Mouse (Mus musculus): Measurements from ENCODE around the gene Cby3. TPM values are rescaled to one million over a fixed set of nuclear protein-coding genes. Genes with fewer than 3 reads are reported as not detected.
A peak's percentile ranks its signal among the peaks of the same experiment; 100 is the strongest.
"Not testable (repeated sequence)": the region's sequence is repeated elsewhere in the genome, so short reads cannot be mapped to it uniquely, and the experiment has no call there.

Gene Cby3
- polyA plus RNA-seq, 1 experiment, result not detected

GRCm38 (mm10) chr11:50354851-50355250 lies 589 bp downstream of the Cby3 start:
- peaks cover 34% of the 10 kb centered on the region for H3K27me3 ChIP-seq (ENCODE audit: control insufficient read depth, insufficient read depth, insufficient read length)
- H3ac ChIP-seq (ENCODE audit: control insufficient read depth, insufficient read length), result no peak overlapping the region
- no peak overlapping the region for H3K4me3 ChIP-seq
- no peak overlapping the region for H3K4me2 ChIP-seq (ENCODE audit: low read depth)
- TF ChIP-seq E2F4 (IDR thresholded peaks at IDR 0.05; ENCODE audit: insufficient read depth), result no peak
- no peak for TF ChIP-seq CEBPB (IDR thresholded peaks at IDR 0.05; ENCODE audit: insufficient read depth, poor library complexity, severe bottlenecking)
- TF ChIP-seq POLR2A (IDR thresholded peaks at IDR 0.05; ENCODE audit: insufficient read length, low read depth), result no peak
- TF ChIP-seq MYOG (IDR thresholded peaks at IDR 0.05; ENCODE audit: control insufficient read depth in 1 of 3, insufficient read depth in 1 of 3, insufficient read length in 2 of 3, low read depth in 2 of 3), result no peak
- TF ChIP-seq MYOD1 (IDR thresholded peaks at IDR 0.05; ENCODE audit: control insufficient read depth in 1 of 3, insufficient read length in 2 of 3, low read depth in 2 of 3), result no peak
- no peaks in the 10 kb centered on the region for H3K36me3 ChIP-seq (ENCODE audit: control insufficient read depth, insufficient read depth)
- H3K79me2 ChIP-seq (ENCODE audit: control insufficient read depth, insufficient read depth), result no peaks in the 10 kb centered on the region

- no peak for TF ChIP-seq TCF12 (IDR thresholded peaks at IDR 0.05; ENCODE audit: insufficient read depth, poor library complexity, severe bottlenecking)
- no peak for TF ChIP-seq SRF (IDR thresholded peaks at IDR 0.05; ENCODE audit: control insufficient read depth, insufficient read length, low read depth)
- TF ChIP-seq REST (IDR thresholded peaks at IDR 0.05; ENCODE audit: insufficient read depth, insufficient read length), result no peak
- no peak for TF ChIP-seq POLR2A (IDR thresholded peaks at IDR 0.05; ENCODE audit: insufficient read length, low read depth)
- TF ChIP-seq TCF3 (IDR thresholded peaks at IDR 0.05; ENCODE audit: insufficient read length, low read depth), result no peak
- no peak for TF ChIP-seq MYOG (IDR thresholded peaks at IDR 0.05; ENCODE audit: control insufficient read depth in 1 of 3, insufficient read depth in 1 of 3, insufficient read length in 2 of 3, low read depth in 2 of 3)
- TF ChIP-seq CEBPB (IDR thresholded peaks at IDR 0.05; ENCODE audit: insufficient read depth, poor library complexity, severe bottlenecking), result no peak
- TF ChIP-seq POLR2AphosphoS2 (IDR thresholded peaks at IDR 0.05; ENCODE audit: insufficient read length, low read depth), result no peak
- no peak for TF ChIP-seq E2F4 (IDR thresholded peaks at IDR 0.05; ENCODE audit: insufficient read depth)
- no peak for TF ChIP-seq MYOD1 (IDR thresholded peaks at IDR 0.05; ENCODE audit: control insufficient read depth in 1 of 3, insufficient read length in 2 of 3, low read depth in 2 of 3)
These were observed 1.1 kb downstream of the Cby3 start for GRCm38 (mm10) chr11:50355395-50355794.

GRCm38 (mm10) chr11:50358950-50359861 lies 4.9 kb downstream of the Cby3 start:
- Histone ChIP-seq H3ac (ENCODE audit: control insufficient read depth, insufficient read length) (no peak overlapping the region), H3K27me3 (ENCODE audit: control insufficient read depth, insufficient read depth, insufficient read length) (peaks cover 34% of the 10 kb centered on the region), H3K36me3 (ENCODE audit: control insufficient read depth, insufficient read depth) (no peaks in the 10 kb centered on the region), H3K4me3 (no peak overlapping the region), H3K4me2 (ENCODE audit: low read depth) (peak overlapping the region; percentile 58), H3K79me2 (ENCODE audit: control insufficient read depth, insufficient read depth) (no peaks in the 10 kb centered on the region)
- TF ChIP-seq REST (IDR thresholded peaks at IDR 0.05; ENCODE audit: insufficient read depth, insufficient read length) (no peak), TCF12 (IDR thresholded peaks at IDR 0.05; ENCODE audit: insufficient read depth, poor library complexity, severe bottlenecking) (no peak), MAX (IDR thresholded peaks at IDR 0.05; ENCODE audit: low read depth) (no peak), USF1 (IDR thresholded peaks at IDR 0.05; ENCODE audit: low read depth) (no peak), MYOD1 (IDR thresholded peaks at IDR 0.05; ENCODE audit: control insufficient read depth in 1 of 3, insufficient read length in 2 of 3, low read depth in 2 of 3) (no peak), E2F4 (IDR thresholded peaks at IDR 0.05; ENCODE audit: insufficient read depth) (no peak)

More at GRCm38 (mm10) chr11:50355395-50355794, 1.1 kb downstream of the Cby3 start:
- Histone ChIP-seq H3K4me2 (ENCODE audit: low read depth) (no peak overlapping the region), H3K36me3 (ENCODE audit: control insufficient read depth, insufficient read depth) (no peaks in the 10 kb centered on the region), H3ac (ENCODE audit: control insufficient read depth, insufficient read length) (no peak overlapping the region), H3K27me3 (ENCODE audit: control insufficient read depth, insufficient read depth, insufficient read length) (peaks cover 34% of the 10 kb centered on the region), H3K4me3 (no peak overlapping the region), H3K79me2 (ENCODE audit: control insufficient read depth, insufficient read depth) (no peaks in the 10 kb centered on the region)

- H3K4me2 ChIP-seq (ENCODE audit: low read depth); H3K79me2 ChIP-seq (ENCODE audit: control insufficient read depth, insufficient read depth); H3ac ChIP-seq (ENCODE audit: control insufficient read depth, insufficient read length); H3K4me3 ChIP-seq; H3K36me3 ChIP-seq (ENCODE audit: control insufficient read depth, insufficient read depth): not testable (repeated sequence)
- peaks cover 29% of the 10 kb centered on the region for H3K27me3 ChIP-seq (ENCODE audit: control insufficient read depth, insufficient read depth, insufficient read length)
These were observed 7.0 kb downstream of the Cby3 start for GRCm38 (mm10) chr11:50361282-50361681.

GRCm38 (mm10) chr11:50364548-50364947 lies 10.3 kb downstream of the Cby3 start:
- no peak overlapping the region for H3K4me2 ChIP-seq (ENCODE audit: low read depth)
- H3K27me3 ChIP-seq (ENCODE audit: control insufficient read depth, insufficient read depth, insufficient read length), result peaks cover 3% of the 10 kb centered on the region
- no peaks in the 10 kb centered on the region for H3K79me2 ChIP-seq (ENCODE audit: control insufficient read depth, insufficient read depth)
- no peak overlapping the region for H3ac ChIP-seq (ENCODE audit: control insufficient read depth, insufficient read length)
- no peak for TF ChIP-seq USF1 (IDR thresholded peaks at IDR 0.05; ENCODE audit: low read depth)
- no peak for TF ChIP-seq REST (IDR thresholded peaks at IDR 0.05; ENCODE audit: insufficient read depth, insufficient read length)
- no peak for TF ChIP-seq POLR2AphosphoS2 (IDR thresholded peaks at IDR 0.05; ENCODE audit: insufficient read length, low read depth)
- TF ChIP-seq MYOD1 (IDR thresholded peaks at IDR 0.05; ENCODE audit: control insufficient read depth in 1 of 3, insufficient read length in 2 of 3, low read depth in 2 of 3), result no peak
- TF ChIP-seq TCF3 (IDR thresholded peaks at IDR 0.05; ENCODE audit: insufficient read length, low read depth), result no peak
- no peak for TF ChIP-seq CEBPB (IDR thresholded peaks at IDR 0.05; ENCODE audit: insufficient read depth, poor library complexity, severe bottlenecking)
- TF ChIP-seq MYOG (IDR thresholded peaks at IDR 0.05; ENCODE audit: control insufficient read depth in 1 of 3, insufficient read depth in 1 of 3, insufficient read length in 2 of 3, low read depth in 2 of 3), result no peak
- no peaks in the 10 kb centered on the region for H3K36me3 ChIP-seq (ENCODE audit: control insufficient read depth, insufficient read depth)
- no peak overlapping the region for H3K4me3 ChIP-seq
